Mouse (Mus musculus) erythroblast, embryonic 14.5 days (primary cell): ENCODE results near the gene Gm5475. TPM values are rescaled to one million over a fixed set of nuclear protein-coding genes. Genes with fewer than 3 reads are reported as not detected.

Experiments
- H3K27me3 ChIP-seq: 2 replicates; pipeline ENCODE4 v1.6.1; 2012; ENCODE audit warnings: inconsistent platforms; ENCODE audit not compliant: control insufficient read depth
- H3K36me3 ChIP-seq: 2 replicates; pipeline ENCODE4 v1.6.1; 2012; ENCODE audit warnings: mild to moderate bottlenecking, inconsistent platforms; ENCODE audit not compliant: control insufficient read depth
- H3K4me1 ChIP-seq: 2 replicates; pipeline ENCODE4 v1.6.1; 2012; ENCODE audit warnings: inconsistent platforms; ENCODE audit not compliant: control insufficient read depth
- H3K4me3 ChIP-seq: replicated peaks from 2 replicates; pipeline ENCODE3; 2012; ENCODE audit warnings: moderate library complexity, mild to moderate bottlenecking, inconsistent platforms
- H3K9me3 ChIP-seq: 2 replicates; pipeline ENCODE4 v1.6.1; 2012; ENCODE audit warnings: low read length, inconsistent platforms, mixed read lengths; ENCODE audit not compliant: control insufficient read depth
- GATA1 ChIP-seq: IDR thresholded peaks from 2 replicates; pipeline ENCODE4 v1.6.1; 2012; ENCODE audit warnings: low read length, inconsistent platforms, mixed read lengths
- TAL1 ChIP-seq: IDR thresholded peaks from 3 replicates; pipeline ENCODE4 v1.6.1; 2012; ENCODE audit warnings: low read length, inconsistent platforms, mixed read lengths
- polyA plus RNA-seq: library from polyadenylated mRNA; stranded (reverse); fragments of >175 nt; gene quantifications from 2 replicates; pipeline ENCODE4 v1.2.3, GENCODE M21; 2012

Gene Gm5475
- polyA plus RNA-seq, 1 experiment, result not detected

DNA sequence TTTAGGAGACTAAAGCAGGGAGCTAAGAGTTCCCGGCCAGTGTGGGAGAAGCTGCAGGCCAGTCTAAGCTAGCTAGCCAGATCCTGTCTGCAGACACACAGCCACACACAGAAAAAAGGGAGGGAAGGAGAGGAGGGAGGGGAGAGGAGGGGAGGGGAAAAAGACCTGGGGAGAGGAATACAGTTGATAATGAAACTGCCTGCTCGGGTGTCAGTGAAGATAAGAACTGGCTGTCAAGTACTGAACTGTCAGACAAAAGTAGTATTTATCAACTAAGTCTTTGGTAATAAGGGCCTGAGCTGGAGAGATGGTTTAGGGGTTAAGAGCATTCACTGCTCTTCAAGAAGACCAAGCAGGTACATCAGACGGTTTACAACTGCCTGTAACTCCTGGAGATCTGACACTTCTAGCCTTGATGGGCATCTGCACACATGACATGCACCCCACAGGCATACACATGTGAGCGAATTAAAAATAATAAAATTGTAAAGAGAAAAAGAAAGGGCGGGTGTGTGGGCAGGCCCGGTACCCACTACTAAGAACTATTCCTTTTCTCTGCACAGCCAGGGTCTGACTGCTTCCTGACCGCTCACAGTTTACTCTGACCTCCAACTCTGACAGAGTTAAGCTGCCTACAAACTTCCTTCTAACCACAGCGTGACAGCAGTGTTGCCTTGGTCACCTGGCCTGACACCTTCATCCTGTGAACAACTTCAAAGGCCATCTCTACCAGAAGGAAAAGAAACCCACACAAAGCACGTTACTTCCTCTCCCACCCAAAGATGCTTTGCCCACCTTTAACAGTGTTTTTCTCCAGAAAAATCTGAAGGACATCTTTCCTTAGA lies 1.8 kb upstream of the Gm5475 start:
- Histone ChIP-seq H3K36me3 (peaks cover 59% of the 10 kb centered on the region), H3K27me3 (peaks cover 19% of the 10 kb centered on the region), H3K9me3 (no peaks in the 10 kb centered on the region), H3K4me3 (peak overlapping the region; percentile 93), H3K4me1 (peaks cover 84% of the 10 kb centered on the region)
- TF ChIP-seq TAL1, result peak; percentile 86
- peak; percentile 89 for TF ChIP-seq GATA1

DNA sequence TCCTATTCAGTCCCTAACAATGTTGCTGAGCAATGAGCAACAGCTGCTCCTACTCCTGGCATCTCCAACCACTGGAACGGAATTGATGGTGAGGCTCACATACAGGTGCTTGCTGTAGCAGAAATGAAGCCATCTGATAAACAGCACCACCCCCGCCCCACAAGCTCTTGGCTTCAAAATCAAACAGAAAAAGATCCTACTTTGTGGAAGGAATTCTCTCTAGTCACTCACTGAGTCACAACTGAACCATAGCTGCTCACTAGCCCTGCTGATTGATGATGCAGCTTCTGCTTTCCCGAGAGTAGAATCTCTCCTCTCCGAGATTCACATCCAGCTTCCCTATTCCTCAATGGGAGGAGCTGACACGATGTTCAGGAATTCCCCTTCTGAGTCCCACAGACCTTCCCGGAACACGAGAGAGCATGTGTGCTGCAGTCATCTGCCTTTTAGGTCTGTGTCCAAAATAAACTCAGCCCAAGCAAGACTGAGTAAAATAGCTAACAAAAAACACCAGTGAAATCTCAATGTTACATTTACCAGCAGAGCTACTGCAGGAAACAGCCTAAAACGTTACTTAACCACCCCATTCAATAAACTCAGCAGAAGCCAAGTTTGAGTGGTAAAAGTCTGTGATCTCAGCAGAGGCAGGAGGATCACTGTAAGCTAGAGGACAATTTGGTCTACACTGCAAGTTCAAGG lies 739 bp upstream of the Gm5475 start:
- peaks cover 73% of the 10 kb centered on the region for H3K4me1 ChIP-seq
- no peaks in the 10 kb centered on the region for H3K9me3 ChIP-seq
- peaks cover 30% of the 10 kb centered on the region for H3K27me3 ChIP-seq
- H3K36me3 ChIP-seq, result peaks cover 48% of the 10 kb centered on the region
- TF ChIP-seq TAL1 (no peak), GATA1 (peak; percentile 86)
- peak overlapping the region; percentile 93 for H3K4me3 ChIP-seq

DNA sequence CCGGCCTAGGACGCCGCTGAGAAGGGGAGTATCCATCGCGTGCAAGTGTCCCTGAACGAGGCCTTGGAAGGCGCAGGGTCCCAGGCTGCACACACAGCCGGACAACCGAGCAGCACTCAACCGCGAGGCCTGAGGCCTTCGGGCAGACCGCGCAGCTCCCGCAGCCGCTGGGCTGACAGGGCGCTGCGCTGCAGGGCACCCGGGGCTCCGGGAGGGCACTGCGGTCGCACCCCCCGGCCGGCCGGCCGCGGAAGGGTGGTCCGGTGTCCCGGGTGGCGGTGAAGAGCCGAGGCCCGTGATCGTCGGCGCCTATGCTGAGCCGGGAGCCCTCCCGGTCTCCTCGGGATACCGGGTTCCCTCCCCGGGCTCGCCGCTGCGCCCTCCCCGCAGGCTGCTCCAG lies 529 bp downstream of the Gm5475 start:
- TF ChIP-seq TAL1, result no peak
- peak overlapping the region; percentile 93 for H3K4me3 ChIP-seq
- H3K9me3 ChIP-seq, result peaks cover 2% of the 10 kb centered on the region; the same call in 1 of the 2 replicates
- peaks cover 61% of the 10 kb centered on the region for H3K4me1 ChIP-seq
- H3K27me3 ChIP-seq, result peaks cover 42% of the 10 kb centered on the region
- peaks cover 36% of the 10 kb centered on the region for H3K36me3 ChIP-seq

DNA sequence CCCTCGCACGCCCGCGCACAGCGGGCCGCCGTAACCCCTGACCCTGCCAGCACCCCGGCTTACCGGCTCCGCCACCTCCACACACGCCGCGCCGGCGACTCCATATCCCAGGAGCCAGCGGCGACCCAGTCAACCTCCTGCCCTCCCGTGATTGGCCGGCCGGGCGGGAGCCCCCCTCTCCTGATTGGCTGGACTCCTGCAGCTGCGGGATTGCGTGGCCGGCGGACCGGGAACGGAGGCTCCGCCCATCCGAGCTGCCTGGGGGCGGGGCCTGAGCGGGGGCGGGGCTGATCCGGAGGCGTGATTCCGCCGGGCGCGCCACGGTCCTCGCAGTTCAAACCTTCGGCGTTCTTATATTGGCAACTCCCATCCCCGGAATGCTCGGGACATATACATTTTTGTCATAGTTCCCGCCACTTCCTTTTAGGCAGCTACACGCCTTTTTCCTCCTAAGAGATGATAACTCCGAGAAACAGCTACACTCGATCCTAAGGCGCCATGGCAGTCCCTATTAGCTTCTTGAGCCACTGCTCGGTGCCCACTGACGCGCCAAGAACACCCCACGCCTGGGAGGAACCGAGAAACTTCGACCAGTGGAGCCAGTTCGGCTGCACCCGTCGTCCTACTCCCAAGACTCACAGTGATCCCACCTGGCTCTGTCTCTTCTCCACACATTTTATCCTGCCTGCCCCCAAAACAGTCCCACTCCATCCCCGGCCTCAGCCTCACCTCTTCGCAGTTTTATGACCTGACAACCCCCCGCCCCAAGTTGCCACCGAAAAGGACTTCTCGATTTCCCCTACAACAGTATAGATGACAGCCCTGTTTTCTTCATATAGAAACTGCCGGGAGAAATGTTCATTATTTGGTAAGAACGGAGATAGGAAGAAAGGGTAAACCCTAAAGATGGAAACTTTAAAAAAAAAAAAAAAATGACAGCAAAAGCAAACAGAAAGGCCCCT lies 1.2 kb downstream of the Gm5475 start:
- Histone ChIP-seq H3K9me3 (peaks cover 2% of the 10 kb centered on the region; the same call in 1 of the 2 replicates), H3K36me3 (peaks cover 28% of the 10 kb centered on the region), H3K4me3 (peak overlapping the region; percentile 93), H3K27me3 (peaks cover 45% of the 10 kb centered on the region), H3K4me1 (peaks cover 54% of the 10 kb centered on the region)
- TF ChIP-seq GATA1 (0 out of 2 replicates have a peak, but pooled peaks have one; percentile 13), TAL1 (no peak)

DNA sequence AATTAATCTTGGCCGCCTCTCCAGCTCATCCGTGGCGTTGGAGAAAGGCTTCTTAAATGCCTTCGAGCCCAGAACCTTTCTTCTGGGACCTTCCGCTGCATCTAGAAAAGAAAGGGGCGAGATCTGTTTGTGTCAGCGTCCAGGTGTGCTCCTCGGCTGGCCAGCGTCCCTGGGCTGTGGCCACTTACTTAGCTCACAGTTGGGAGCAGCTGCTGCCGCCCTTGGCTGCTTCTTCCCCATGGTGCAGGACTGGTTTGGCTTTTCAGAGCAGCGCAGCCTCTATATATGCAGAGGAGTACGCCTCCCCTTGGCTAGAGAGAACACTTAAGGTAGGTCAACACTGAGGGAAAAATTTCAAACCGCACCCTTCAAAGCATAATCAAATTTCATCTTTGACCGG lies 2.0 kb downstream of the Gm5475 start:
- H3K27me3 ChIP-seq, result peaks cover 45% of the 10 kb centered on the region
- peaks cover 22% of the 10 kb centered on the region for H3K36me3 ChIP-seq
- TF ChIP-seq TAL1 (no peak), GATA1 (no peak)
- peak overlapping the region; percentile 93 for H3K4me3 ChIP-seq
- peaks cover 2% of the 10 kb centered on the region; the same call in 1 of the 2 replicates for H3K9me3 ChIP-seq
- peaks cover 49% of the 10 kb centered on the region for H3K4me1 ChIP-seq

- peaks cover 43% of the 10 kb centered on the region for H3K4me1 ChIP-seq
- peaks cover 2% of the 10 kb centered on the region; the same call in 1 of the 2 replicates for H3K9me3 ChIP-seq
- H3K27me3 ChIP-seq, result peaks cover 45% of the 10 kb centered on the region
- peaks cover 16% of the 10 kb centered on the region for H3K36me3 ChIP-seq
- no peak for TF ChIP-seq GATA1
- TF ChIP-seq TAL1, result no peak
- peak within 1 kb of the TSS; percentile 93 for H3K4me3 ChIP-seq
These were observed 2.6 kb downstream of the Gm5475 start, which contains the start of gene Slc11a2 for GRCm38 (mm10) chr15:100424396-100425122. Slc11a2 (minus strand) TSS chr15:100425072.

- no peak for TF ChIP-seq GATA1
- TF ChIP-seq TAL1, result no peak
- Histone ChIP-seq H3K36me3 (no peaks in the 10 kb centered on the region), H3K4me1 (peaks cover 29% of the 10 kb centered on the region), H3K9me3 (peaks cover 2% of the 10 kb centered on the region; the same call in 1 of the 2 replicates), H3K4me3 (no peak overlapping the region), H3K27me3 (peaks cover 43% of the 10 kb centered on the region)
These were observed 6.5 kb downstream of the Gm5475 start for GRCm38 (mm10) chr15:100428296-100428905.
